Mouse (Mus musculus) kidney, adult 18-20 months (tissue): ENCODE results near the gene Eva1a.

Source experiments
- DNase-seq: peaks from one replicate; pipeline ENCODE4 v3.0.0; 2021

Gene Eva1a

GRCm38 (mm10) chr6:82132876-82133591 is 92.2 kb downstream of the Eva1a start:
- no peak for DNase-seq

- DNase-seq, result no peak
Measured at GRCm38 (mm10) chr6:82133592-82133978, 92.7 kb downstream of the Eva1a start.

- no peak for DNase-seq
Measured at GRCm38 (mm10) chr6:82135959-82136712, 95.3 kb downstream of the Eva1a start.
